Mouse (Mus musculus) ES-Bruce4 (cell line): ENCODE measurements around the gene Casp6. TPM values are rescaled to one million over a fixed set of nuclear protein-coding genes. Genes with fewer than 3 reads are reported as not detected.

Experiments used
- H3K27ac ChIP-seq: 2 replicates; pipeline ENCODE4 v1.5.1; 2012; ENCODE audit warnings: low read length, inconsistent platforms; ENCODE audit not compliant: insufficient read depth
- H3K27me3 ChIP-seq: 2 replicates; pipeline ENCODE4 v1.6.1; 2012; ENCODE audit warnings: mild to moderate bottlenecking, low read length, inconsistent platforms; ENCODE audit not compliant: control insufficient read depth, poor library complexity, insufficient read depth, severe bottlenecking
- H3K36me3 ChIP-seq: 2 replicates; pipeline ENCODE4 v1.6.1; 2012; ENCODE audit warnings: inconsistent platforms, mild to moderate bottlenecking, low read length, moderate library complexity; ENCODE audit not compliant: control insufficient read depth, poor library complexity, insufficient read depth, severe bottlenecking
- H3K4me1 ChIP-seq: one replicate; pipeline ENCODE4 v1.8.1; 2011; ENCODE audit warnings: low read length; ENCODE audit not compliant: control insufficient read depth, insufficient read depth
- H3K4me3 ChIP-seq: 2 replicates; pipeline ENCODE4 v1.5.1; 2011; ENCODE audit warnings: low read depth, mild to moderate bottlenecking, low read length
- H3K9ac ChIP-seq: 2 replicates; pipeline ENCODE4 v1.6.1; 2012; ENCODE audit warnings: low read depth, mild to moderate bottlenecking, inconsistent platforms; ENCODE audit not compliant: poor library complexity, severe bottlenecking
- H3K9me3 ChIP-seq: replicated peaks from 2 replicates; pipeline ENCODE4 v1.6.1; 2012; ENCODE audit warnings: mild to moderate bottlenecking, low read length, inconsistent platforms; ENCODE audit not compliant: control insufficient read depth, poor library complexity, insufficient read depth, severe bottlenecking
- CTCF ChIP-seq: IDR thresholded peaks from one replicate; pipeline ENCODE4 v1.8.1; 2011; ENCODE audit warnings: low read depth, low read length
- EP300 ChIP-seq: IDR thresholded peaks from 2 replicates; pipeline ENCODE4 v1.6.1; 2011; ENCODE audit warnings: low read depth, low read length; ENCODE audit not compliant: insufficient read depth
- POLR2A ChIP-seq: IDR thresholded peaks from one replicate; pipeline ENCODE4 v1.8.1; 2011; ENCODE audit warnings: low read length; ENCODE audit not compliant: insufficient read depth
- polyA plus RNA-seq: library from polyadenylated mRNA; stranded (reverse); fragments of >200 nt; gene quantifications from 2 replicates; pipeline ENCODE4 v1.2.4, GENCODE M21; 2011; ENCODE audit warnings: low read depth; ENCODE audit not compliant: missing spikeins, insufficient read depth, insufficient read length

Gene Casp6
- polyA plus RNA-seq, 1 experiment = 19.1 TPM

- TF ChIP-seq EP300 (no peak), CTCF (no peak), POLR2A (no peak)
- no peak overlapping the region for H3K4me3 ChIP-seq
- H3K36me3 ChIP-seq = no peaks in the 10 kb centered on the region
- H3K9ac ChIP-seq = no peak overlapping the region
- H3K27me3 ChIP-seq = no peaks in the 10 kb centered on the region
- H3K9me3 ChIP-seq = no peaks in the 10 kb centered on the region
- H3K27ac ChIP-seq = no peak overlapping the region
- H3K4me1 ChIP-seq = no peaks in the 10 kb centered on the region
Observed at GRCm38 (mm10) chr3:129930213-129930778, 29.1 kb downstream of the Casp6 start.

- Histone ChIP-seq H3K9me3 (no peaks in the 10 kb centered on the region), H3K27ac (no peak overlapping the region), H3K27me3 (no peaks in the 10 kb centered on the region), H3K4me1 (no peaks in the 10 kb centered on the region), H3K36me3 (no peaks in the 10 kb centered on the region), H3K4me3 (no peak overlapping the region), H3K9ac (no peak overlapping the region)
- TF ChIP-seq EP300 (no peak), CTCF (peak; percentile 36)
Observed at GRCm38 (mm10) chr3:129932443-129932842, 31.2 kb downstream of the Casp6 start.

DNA sequence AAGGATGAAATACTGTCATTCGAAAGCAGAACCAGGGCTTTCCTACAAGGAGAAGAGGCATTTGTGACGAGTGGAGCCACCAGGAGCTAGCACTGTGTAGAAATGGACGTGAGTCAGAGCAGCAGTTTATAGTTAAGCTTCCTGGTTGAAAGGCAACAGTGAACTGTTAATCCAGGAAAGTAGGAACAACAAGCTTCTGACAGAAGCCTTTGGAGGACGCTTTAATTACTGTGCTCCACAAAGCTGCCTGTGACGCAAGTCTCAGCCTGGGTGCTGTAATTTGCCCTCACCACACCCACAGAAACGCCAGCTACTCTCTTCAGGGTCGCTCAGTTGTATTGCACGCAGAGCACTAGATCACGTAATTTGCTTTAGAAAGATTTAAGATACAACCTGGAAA is 35.3 kb downstream of the Casp6 start:
- H3K4me3 ChIP-seq = no peak overlapping the region
- H3K27ac ChIP-seq = no peak overlapping the region
- H3K9ac ChIP-seq = no peak overlapping the region
- TF ChIP-seq EP300 (no peak), CTCF (no peak), POLR2A (no peak)
- H3K4me1 ChIP-seq = no peaks in the 10 kb centered on the region
- H3K27me3 ChIP-seq = no peaks in the 10 kb centered on the region
- no peaks in the 10 kb centered on the region for H3K9me3 ChIP-seq
- H3K36me3 ChIP-seq = no peaks in the 10 kb centered on the region

DNA sequence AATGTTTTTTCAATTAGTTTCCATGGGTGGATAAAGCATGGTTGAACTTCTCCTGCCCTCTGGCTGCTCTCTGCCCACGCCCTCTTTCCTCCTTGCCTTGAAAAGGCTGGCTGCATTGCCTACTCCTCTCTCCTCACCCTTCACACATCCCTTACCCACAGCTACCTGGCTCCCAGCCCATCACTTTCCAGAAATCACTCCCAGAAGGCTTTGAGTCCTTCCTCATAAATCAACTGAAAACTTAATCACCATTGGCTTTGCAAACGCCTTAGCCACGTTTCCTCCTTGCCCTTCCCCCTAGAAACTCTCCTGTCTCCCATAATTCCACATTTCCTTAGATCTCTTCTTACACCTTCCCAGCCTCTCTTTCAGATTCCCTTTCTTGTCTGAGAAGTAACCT is 36.6 kb downstream of the Casp6 start:
- Histone ChIP-seq H3K4me1 (no peaks in the 10 kb centered on the region), H3K36me3 (no peaks in the 10 kb centered on the region), H3K4me3 (no peak overlapping the region), H3K27ac (no peak overlapping the region), H3K27me3 (no peaks in the 10 kb centered on the region), H3K9ac (no peak overlapping the region), H3K9me3 (no peaks in the 10 kb centered on the region)
- TF ChIP-seq CTCF = no peak
- no peak for TF ChIP-seq EP300
- TF ChIP-seq POLR2A = no peak

DNA sequence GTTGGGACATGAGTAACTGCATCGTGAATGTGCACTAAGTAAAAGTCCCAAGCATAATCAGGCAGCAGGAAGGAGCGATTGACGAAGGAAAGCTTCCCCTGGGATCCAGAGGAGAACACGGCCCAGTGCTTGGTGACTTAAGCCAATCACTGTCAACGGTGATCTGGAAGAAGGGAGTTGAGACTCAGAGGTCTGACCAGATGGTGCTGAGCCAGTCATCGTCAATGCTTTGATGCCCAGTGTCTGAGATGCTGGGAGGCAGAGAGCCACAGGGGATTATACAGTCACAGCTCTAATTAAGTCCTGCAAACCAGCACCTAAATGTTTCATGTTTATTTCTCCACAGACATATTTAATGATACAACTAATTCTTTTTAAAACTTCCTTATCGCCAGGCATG is 37.8 kb downstream of the Casp6 start:
- no peak overlapping the region for H3K4me3 ChIP-seq
- no peak overlapping the region for H3K9ac ChIP-seq
- H3K27ac ChIP-seq = no peak overlapping the region
- no peaks in the 10 kb centered on the region for H3K27me3 ChIP-seq
- H3K4me1 ChIP-seq = no peaks in the 10 kb centered on the region
- no peaks in the 10 kb centered on the region for H3K36me3 ChIP-seq
- TF ChIP-seq CTCF = no peak
- TF ChIP-seq EP300 = no peak
- TF ChIP-seq POLR2A = no peak
- H3K9me3 ChIP-seq = no peaks in the 10 kb centered on the region

GRCm38 (mm10) chr3:129940780-129941179 is 39.6 kb downstream of the Casp6 start:
- Histone ChIP-seq H3K27me3 (no peaks in the 10 kb centered on the region), H3K27ac (no peak overlapping the region)
- no peak for TF ChIP-seq POLR2A
- TF ChIP-seq EP300 = no peak

More at GRCm38 (mm10) chr3:129940780-129941179, 39.6 kb downstream of the Casp6 start:
- no peak overlapping the region for H3K4me3 ChIP-seq
- H3K36me3 ChIP-seq = no peaks in the 10 kb centered on the region
- no peak overlapping the region for H3K9ac ChIP-seq
- no peaks in the 10 kb centered on the region for H3K9me3 ChIP-seq
- no peaks in the 10 kb centered on the region for H3K4me1 ChIP-seq
